Mouse (Mus musculus) G1E (cell line): ENCODE measurements around the gene Klf12.

Experiments used
- CTCF ChIP-seq: IDR thresholded peaks from 2 replicates; pipeline ENCODE4 v1.5.1; 2012; ENCODE audit warnings: low read depth, low read length, inconsistent platforms, mixed read lengths
- GATA1 ChIP-seq: IDR thresholded peaks from 2 replicates; pipeline ENCODE4 v1.6.1; 2012; ENCODE audit warnings: borderline replicate concordance, low read length, inconsistent platforms, mixed read lengths
- TAL1 ChIP-seq: conservative IDR thresholded peaks from 2 replicates; pipeline ENCODE4 v1.6.1; 2012; ENCODE audit warnings: low read depth, low read length, inconsistent platforms, mixed read lengths

DNA sequence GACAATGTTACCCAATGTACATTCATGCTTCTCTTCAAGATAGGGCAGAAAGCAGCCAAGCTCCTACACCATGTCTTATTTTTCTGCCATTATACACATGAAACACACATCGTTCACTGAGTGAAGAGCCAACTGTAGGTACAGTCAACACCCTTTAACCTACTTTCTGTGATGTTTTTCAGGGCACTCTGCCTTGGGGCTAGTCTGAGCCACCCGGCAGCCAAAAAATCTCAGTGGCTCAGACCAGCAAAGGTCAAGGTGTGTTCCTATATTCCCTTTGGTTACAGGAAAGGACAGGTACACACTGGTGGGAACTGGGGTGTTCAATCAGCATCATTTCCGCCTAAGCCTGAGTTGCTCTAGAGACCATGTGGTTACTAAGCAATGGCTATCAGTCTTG is 78.3 kb downstream of the Klf12 start:
- no peak for TF ChIP-seq CTCF
- no peak for TF ChIP-seq TAL1
- no peak for TF ChIP-seq GATA1
